7 mouse cellular contexts compared by ENCODE assay signal in the genomic region with DNA sequence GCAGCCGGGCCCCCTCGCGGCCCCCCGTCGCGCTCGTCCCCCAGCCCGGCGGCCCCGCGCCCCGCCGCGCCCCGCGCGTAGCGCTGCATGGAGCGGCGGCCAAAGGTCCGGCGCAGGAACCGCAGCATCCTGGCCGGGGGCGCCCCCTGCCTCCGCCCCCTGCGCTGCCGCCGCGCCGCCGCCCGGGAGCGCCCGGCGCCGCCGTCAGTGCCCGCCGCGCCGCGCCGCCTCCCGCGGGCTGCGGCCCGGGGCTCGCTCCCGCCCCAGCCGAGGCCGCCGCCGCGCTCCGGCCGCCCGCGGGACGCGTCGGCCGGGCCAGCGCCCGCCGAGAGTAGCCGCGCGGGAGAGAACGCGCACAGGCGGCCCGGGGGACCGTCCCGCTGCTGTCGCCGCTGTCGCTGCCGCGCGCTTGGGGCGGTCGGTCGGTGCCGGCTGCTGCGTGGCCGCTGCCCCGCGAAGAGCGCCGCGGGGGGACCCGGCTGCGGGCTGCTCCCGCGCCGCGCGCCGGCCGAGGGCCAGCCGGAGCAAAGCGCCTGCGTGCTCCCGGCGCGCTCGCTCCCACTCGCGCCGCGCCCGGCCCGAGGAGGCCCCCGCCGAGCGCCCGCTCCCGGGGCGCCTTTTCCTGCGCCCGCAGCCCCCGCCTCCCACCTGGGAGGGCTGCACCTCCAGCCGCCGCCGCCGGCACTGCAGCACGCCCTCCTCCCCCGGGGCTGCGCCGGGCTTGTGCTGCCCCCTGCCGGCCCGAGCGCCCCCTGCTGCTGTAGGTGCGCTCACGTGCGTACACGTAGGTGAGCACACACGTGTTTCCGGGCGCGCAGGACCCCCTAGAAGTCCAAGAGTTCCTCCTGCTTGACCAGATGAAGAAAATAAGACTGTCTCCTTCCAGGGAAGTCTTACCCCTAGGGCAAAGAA. TPM values are rescaled to one million over a fixed set of nuclear protein-coding genes. Genes with fewer than 3 reads are reported as not detected.
DNase-seq lines count a peak whose midpoint lies in the region; ATAC-seq and TF ChIP-seq lines count a peak whose summit lies in the region.

A gene (minus strand): TSS at position 412 of the 912 bp plus-strand sequence.

- H3K36me3 ChIP-seq in embryonic facial prominence, embryonic 15.5 days, result no peaks in the 10 kb centered on the region
- H3K36me3 ChIP-seq in heart, embryonic 11.5 days (ENCODE audit: control insufficient read depth, insufficient read depth, low read length), result no peaks in the 10 kb centered on the region
- H3K36me3 ChIP-seq in kidney, embryonic 15.5 days, result no peaks in the 10 kb centered on the region
- H3K36me3 ChIP-seq in liver, adult 2 months (ENCODE audit: control insufficient read depth, insufficient read depth, low read length), result no peaks in the 10 kb centered on the region

- TF ChIP-seq POLR2A in liver, adult 2 months (IDR thresholded peaks at IDR 0.05; ENCODE audit: extremely low read depth, insufficient read depth, low read length), result 0 out of 2 replicates have a peak, but pooled peaks have one; percentile 2

- H3K4me2 ChIP-seq in embryonic facial prominence, embryonic 15.5 days (replicated peaks), result peak within 1 kb of the TSS; percentile 89
- peak within 1 kb of the TSS; percentile 93 for H3K4me2 ChIP-seq in heart, embryonic 11.5 days
- H3K4me2 ChIP-seq in kidney, embryonic 15.5 days, result peak within 1 kb of the TSS; percentile 95

- DNase-seq in brain, adult 2 months (ENCODE audit: low read depth, low spot score), result peak; percentile 91
- peak; percentile 31 for DNase-seq in liver, adult 2 months (ENCODE audit: extremely low read depth, low read depth, low spot score)
- peak; percentile 79 for DNase-seq in naive thymus-derived CD4-positive, alpha-beta T cell, adult 2 months (ENCODE audit: low read depth)
- DNase-seq in spleen, postnatal 4 days (ENCODE audit: low spot score in 2 of 2), result peak; percentile 61 to 90

- no peaks in the 10 kb centered on the region; the same call in 1 of the 2 replicates for H3K79me2 ChIP-seq in liver, adult 2 months (ENCODE audit: control insufficient read depth, insufficient read depth, low read length)

- H3K27me3 ChIP-seq in embryonic facial prominence, embryonic 15.5 days, result peaks cover 22% of the 10 kb centered on the region
- H3K27me3 ChIP-seq in heart, embryonic 11.5 days (ENCODE audit: control insufficient read depth, insufficient read depth, low read length), result peaks cover 60% of the 10 kb centered on the region
- H3K27me3 ChIP-seq in kidney, embryonic 15.5 days, result peaks cover 59% of the 10 kb centered on the region
- no peaks in the 10 kb centered on the region for H3K27me3 ChIP-seq in liver, adult 2 months (ENCODE audit: control insufficient read depth, insufficient read depth, low read length)

- no peaks in the 10 kb centered on the region for H3K9me3 ChIP-seq in embryonic facial prominence, embryonic 15.5 days (replicated peaks)
- H3K9me3 ChIP-seq in heart, embryonic 11.5 days (replicated peaks; ENCODE audit: control insufficient read depth, low read length), result no peaks in the 10 kb centered on the region
- H3K9me3 ChIP-seq in kidney, embryonic 15.5 days (replicated peaks), result no peaks in the 10 kb centered on the region

- ATAC-seq in embryonic facial prominence, embryonic 15.5 days (ENCODE audit: insufficient number of reproducible peaks, low FRiP score, low TSS enrichment, low read depth), result peak; percentile 88
- ATAC-seq in heart, embryonic 11.5 days (replicated peaks; ENCODE audit: insufficient number of reproducible peaks, low FRiP score, low TSS enrichment), result peak; percentile 80
- ATAC-seq in kidney, embryonic 15.5 days (replicated peaks; ENCODE audit: low FRiP score), result peak; percentile 78

- TF ChIP-seq CTCF in liver, adult 2 months (IDR thresholded peaks at IDR 0.05; ENCODE audit: low read depth, low read length), result peak; percentile 86

- peak within 1 kb of the TSS; percentile 70 for H3K9ac ChIP-seq in embryonic facial prominence, embryonic 15.5 days
- H3K9ac ChIP-seq in heart, embryonic 11.5 days (ENCODE audit: low read depth, low read length), result peak within 1 kb of the TSS; percentile 60; the same call in 1 of the 2 replicates
- H3K9ac ChIP-seq in kidney, embryonic 15.5 days, result peak within 1 kb of the TSS; percentile 59
- peak within 1 kb of the TSS; percentile 98 for H3K9ac ChIP-seq in liver, adult 2 months (ENCODE audit: low read depth, low read length)

- under 1% methylated on average over 103 of the region's 142 CpGs for WGBS in embryonic facial prominence, embryonic 15.5 days
- under 1% methylated on average over 54 of the region's 142 CpGs for WGBS in heart, embryonic 11.5 days (ENCODE audit: insufficient replicate concordance)
- under 1% methylated on average over 61 of the region's 142 CpGs for WGBS in kidney, embryonic 15.5 days
- 12% methylated on average over 119 of the region's 142 CpGs for WGBS in liver, adult 2 months

- peak within 1 kb of the TSS; percentile 67 for H3K4me3 ChIP-seq in embryonic facial prominence, embryonic 15.5 days (replicated peaks)
- H3K4me3 ChIP-seq in heart, embryonic 11.5 days (ENCODE audit: low read depth, low read length), result peak within 1 kb of the TSS; percentile 65
- peak within 1 kb of the TSS; percentile 72 for H3K4me3 ChIP-seq in kidney, embryonic 15.5 days (replicated peaks)
- H3K4me3 ChIP-seq in liver, adult 2 months (ENCODE audit: insufficient read depth, low read depth, low read length), result peak within 1 kb of the TSS; percentile 82

- H3K4me1 ChIP-seq in embryonic facial prominence, embryonic 15.5 days, result peaks cover 37% of the 10 kb centered on the region
- H3K4me1 ChIP-seq in heart, embryonic 11.5 days (ENCODE audit: control insufficient read depth, insufficient read depth, low read length), result peaks cover 8% of the 10 kb centered on the region; the same call in 1 of the 2 replicates
- H3K4me1 ChIP-seq in kidney, embryonic 15.5 days, result peaks cover 45% of the 10 kb centered on the region
- peaks cover 20% of the 10 kb centered on the region for H3K4me1 ChIP-seq in liver, adult 2 months (ENCODE audit: control insufficient read depth, insufficient read depth, low read length)

- H3K27ac ChIP-seq in embryonic facial prominence, embryonic 15.5 days (replicated peaks), result peak within 1 kb of the TSS; percentile 74; the same call in 1 of the 2 replicates
- no peak within 1 kb of the TSS for H3K27ac ChIP-seq in heart, embryonic 11.5 days (ENCODE audit: low read depth, low read length)
- no peak within 1 kb of the TSS for H3K27ac ChIP-seq in kidney, embryonic 15.5 days
- H3K27ac ChIP-seq in liver, adult 2 months (replicated peaks; ENCODE audit: insufficient read depth, low read depth, low read length), result peak within 1 kb of the TSS; percentile 86

RNA-seq across cellular contexts. Expression of the gene that starts here (rescaled TPM):
- 5.2 and 5.4 TPM in 2 replicates for polyA plus RNA-seq in embryonic facial prominence, embryonic 15.5 days (2015; fragmentation: Nextera tagmentation; extraction: Ambion mirVana)
- polyA plus RNA-seq in heart, embryonic 11.5 days (2014; fragmentation: Nextera tagmentation; extraction: Ambion mirVana), result 0.51 and 0.67 TPM in 2 replicates
- 2.2 and 2.9 TPM in 2 replicates for polyA plus RNA-seq in kidney, embryonic 15.5 days (2015; fragmentation: Nextera tagmentation; extraction: Ambion mirVana)
- total RNA-seq in liver, adult 2 months (2014; rRNA removed), result 44.7 and 46.3 TPM in 2 replicates
- 33.9 and 36.5 TPM in 2 replicates for polyA plus RNA-seq in liver, adult 2 months (2012; rRNA removed)

Comparison
In these comparisons a context has a peak if more than half of its experiments do, and no peak if none do; other contexts are left out.
1. Peak in ATAC-seq, H3K4me3 ChIP-seq, H3K9ac ChIP-seq and H3K4me2 ChIP-seq in heart, embryonic 11.5 days; RNA of the gene not detected or under 1 TPM.
2. DNase-seq: peak in every context shown above with its lines; median percentile 91 in brain, adult 2 months; 79 in naive thymus-derived CD4-positive, alpha-beta T cell, adult 2 months; 76 in spleen, postnatal 4 days; 31 in liver, adult 2 months.
3. H3K27ac ChIP-seq: peak in embryonic facial prominence, embryonic 15.5 days (single experiment) and liver, adult 2 months (single experiment); none in heart, embryonic 11.5 days (single experiment) and kidney, embryonic 15.5 days (single experiment).
4. Peak in every context shown above with its lines, with median percentiles within 50 percentile points of each other: ATAC-seq, H3K4me2 ChIP-seq, H3K4me3 ChIP-seq and H3K9ac ChIP-seq.